Mouse (Mus musculus) liver, embryonic 14.5 days (tissue): ENCODE measurements around the gene Rassf8.

Source experiments
- CTCF ChIP-seq: IDR thresholded peaks from 2 replicates; pipeline ENCODE4 v1.5.1; 2016; ENCODE audit warnings: antibody characterized with exemption, low read depth, control low read depth
- EP300 ChIP-seq: IDR thresholded peaks from 2 replicates; pipeline ENCODE4 v1.6.1; 2016; ENCODE audit warnings: antibody characterized with exemption, low read depth

DNA sequence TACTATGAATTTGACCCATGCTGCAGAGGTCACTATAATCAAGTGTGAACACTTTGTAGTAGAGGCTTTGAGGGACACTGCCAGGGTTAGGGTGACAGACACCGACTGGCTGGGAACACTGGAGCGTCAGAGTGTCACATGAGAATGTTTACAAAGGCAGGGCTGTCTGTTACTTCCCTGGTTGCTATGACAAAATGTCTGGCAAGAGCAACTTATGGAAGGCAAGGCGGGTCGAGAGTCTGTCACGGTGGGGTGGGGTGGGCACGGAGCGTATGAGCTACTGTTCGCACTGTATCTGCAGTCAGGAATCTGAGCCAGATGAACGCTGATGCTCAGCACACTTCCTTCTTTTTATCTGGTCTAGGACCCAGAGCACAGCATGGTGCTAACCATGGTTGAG, 84.1 kb downstream of the Rassf8 start:
- TF ChIP-seq CTCF = no peak
- no peak for TF ChIP-seq EP300
